Mouse (Mus musculus) megakaryocyte, embryonic 14.5 days (primary cell): ENCODE data around the gene 1700001O22Rik. TPM values are rescaled to one million over a fixed set of nuclear protein-coding genes. Genes with fewer than 3 reads are reported as not detected.

Experiments used
- H3K27me3 ChIP-seq: replicated peaks from 2 replicates; pipeline ENCODE3; 2012; ENCODE audit warnings: inconsistent platforms
- H3K36me3 ChIP-seq: replicated peaks from 2 replicates; pipeline ENCODE3; 2012; ENCODE audit warnings: low read length, inconsistent platforms, mixed read lengths
- H3K4me1 ChIP-seq: 2 replicates; pipeline ENCODE4 v1.6.1; 2012; ENCODE audit warnings: inconsistent platforms
- H3K4me3 ChIP-seq: replicated peaks from 2 replicates; pipeline ENCODE3; 2012; ENCODE audit warnings: moderate library complexity, mild to moderate bottlenecking, inconsistent platforms
- H3K9me3 ChIP-seq: 2 replicates; pipeline ENCODE4 v1.6.1; 2012; ENCODE audit warnings: inconsistent platforms
- FLI1 ChIP-seq: IDR thresholded peaks from 2 replicates; pipeline ENCODE4 v1.6.1; 2012; ENCODE audit warnings: low read length, inconsistent platforms, mixed read lengths
- GATA1 ChIP-seq: IDR thresholded peaks from 3 replicates; pipeline ENCODE4 v1.6.1; 2012; ENCODE audit warnings: mixed read lengths, low read length, inconsistent platforms, borderline replicate concordance
- polyA plus RNA-seq: library from polyadenylated mRNA; stranded (reverse); fragments of >175 nt; gene quantifications from 2 replicates; pipeline ENCODE4 v1.2.3, GENCODE M21; 2012; ENCODE audit warnings: low replicate concordance; ENCODE audit not compliant: insufficient read depth

Gene 1700001O22Rik
- polyA plus RNA-seq, 1 experiment, result not detected

DNA sequence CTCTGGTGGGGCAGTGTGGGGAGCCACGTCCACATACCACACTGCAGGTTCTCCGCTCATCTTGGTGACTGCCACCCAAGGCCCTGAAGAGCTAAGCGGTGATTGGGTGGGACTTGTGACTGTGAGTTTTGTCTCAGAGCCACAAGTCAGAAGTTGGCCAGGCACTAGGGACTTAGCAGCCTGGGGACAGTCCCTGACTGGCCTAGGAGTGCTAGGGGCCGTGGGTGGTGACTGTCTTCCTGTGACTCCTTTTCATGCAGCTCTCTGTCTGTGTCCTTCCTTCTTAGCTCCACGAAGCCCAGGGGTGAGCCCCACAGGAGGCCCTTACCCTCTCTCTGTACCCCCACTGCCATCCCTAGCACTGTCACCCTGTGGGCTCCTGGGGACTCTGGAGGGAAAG lies 16.4 kb upstream of the 1700001O22Rik start:
- Histone ChIP-seq H3K36me3 (peaks cover 96% of the 10 kb centered on the region), H3K4me1 (peaks cover 43% of the 10 kb centered on the region), H3K27me3 (no peaks in the 10 kb centered on the region), H3K4me3 (no peak overlapping the region), H3K9me3 (0 out of 2 replicates have a peak, but pooled peaks cover 3% of the 10 kb centered on the region)
- TF ChIP-seq FLI1, result no peak
- TF ChIP-seq GATA1, result no peak

DNA sequence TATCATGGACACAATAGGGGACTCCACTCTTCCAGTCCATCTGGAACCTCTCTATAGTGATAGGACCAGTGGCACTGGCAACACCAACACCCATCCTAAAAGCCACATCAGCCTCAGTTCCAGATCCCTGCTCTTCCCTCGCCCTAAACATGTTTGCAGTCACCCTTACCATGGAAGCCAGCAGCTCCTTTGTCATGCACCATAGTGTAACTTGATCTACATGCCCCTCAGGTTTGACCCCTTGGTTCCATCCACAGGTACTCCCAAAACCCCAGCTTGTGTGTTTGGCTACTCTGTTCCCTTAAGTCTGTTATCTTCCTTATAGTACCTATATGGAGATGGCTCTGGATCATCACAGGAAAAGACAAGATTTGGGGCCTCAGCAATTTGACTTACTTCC lies 12.9 kb upstream of the 1700001O22Rik start:
- Histone ChIP-seq H3K4me1 (peaks cover 35% of the 10 kb centered on the region), H3K27me3 (no peaks in the 10 kb centered on the region), H3K4me3 (no peak overlapping the region), H3K9me3 (0 out of 2 replicates have a peak, but pooled peaks cover 3% of the 10 kb centered on the region), H3K36me3 (peaks cover 94% of the 10 kb centered on the region)
- no peak for TF ChIP-seq FLI1

DNA sequence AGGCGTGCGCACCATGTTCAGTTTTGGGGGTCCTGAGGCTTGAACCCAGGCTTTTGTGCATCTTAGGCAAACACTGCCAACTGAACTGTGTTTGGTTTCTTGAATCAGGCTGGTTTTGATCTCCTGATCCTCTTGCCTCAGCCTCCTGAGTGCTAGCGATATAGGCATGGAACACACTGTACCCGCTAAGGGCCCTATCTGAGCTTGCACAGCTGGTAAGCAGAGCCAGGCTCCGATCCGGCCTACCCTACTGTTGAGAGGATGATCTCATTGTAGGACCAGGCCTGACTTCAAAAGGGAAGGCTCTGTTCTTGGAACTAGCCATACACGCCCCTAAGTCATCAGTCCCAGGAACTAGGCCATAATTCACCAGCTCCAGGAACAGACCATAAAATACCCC lies 7.1 kb upstream of the 1700001O22Rik start:
- H3K36me3 ChIP-seq, result peaks cover 49% of the 10 kb centered on the region
- H3K27me3 ChIP-seq, result no peaks in the 10 kb centered on the region
- TF ChIP-seq GATA1 (no peak), FLI1 (no peak)
- no peaks in the 10 kb centered on the region for H3K9me3 ChIP-seq
- H3K4me1 ChIP-seq, result peaks cover 45% of the 10 kb centered on the region
- peak overlapping the region; percentile 38 for H3K4me3 ChIP-seq

DNA sequence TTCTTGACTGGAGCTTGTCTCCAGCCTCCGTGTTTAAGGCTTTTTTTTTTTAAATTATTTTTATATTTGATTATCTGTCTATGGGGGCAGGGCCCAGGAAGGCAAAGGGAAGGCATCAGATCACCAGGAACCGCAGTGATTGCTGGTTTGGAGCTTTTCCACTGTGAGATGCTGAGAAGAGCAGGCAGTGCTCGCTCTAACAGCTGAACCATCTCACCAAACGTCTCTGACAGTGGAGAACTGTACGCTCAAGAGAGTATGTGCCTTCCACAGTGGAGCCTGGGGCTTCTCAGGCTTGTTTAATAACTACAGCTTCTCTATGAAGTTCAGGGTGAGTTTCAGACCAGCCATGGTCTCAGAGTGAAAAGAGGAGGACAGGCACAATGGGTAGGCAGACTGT lies 6.0 kb upstream of the 1700001O22Rik start:
- Histone ChIP-seq H3K4me1 (peaks cover 52% of the 10 kb centered on the region), H3K9me3 (no peaks in the 10 kb centered on the region), H3K4me3 (no peak overlapping the region), H3K36me3 (peaks cover 38% of the 10 kb centered on the region), H3K27me3 (peaks cover 1% of the 10 kb centered on the region)
- TF ChIP-seq FLI1 (no peak), GATA1 (no peak)

DNA sequence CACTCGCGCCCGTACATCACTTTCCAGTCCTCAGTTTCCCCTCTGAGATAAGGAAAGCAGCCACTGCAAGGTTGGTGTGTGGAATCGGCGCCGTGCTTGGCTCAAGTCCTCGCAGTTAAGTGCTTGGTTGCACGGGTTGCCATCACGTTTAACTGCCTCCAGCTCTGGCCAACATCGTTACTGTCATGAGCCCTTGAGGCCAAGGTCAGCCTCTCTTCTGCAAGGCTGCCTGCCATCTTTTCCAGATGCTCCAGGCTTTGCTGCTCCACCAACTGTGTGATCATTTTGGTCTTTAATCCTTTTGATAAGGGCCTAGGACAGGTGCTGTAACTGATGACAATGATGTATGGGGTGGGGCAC lies 4.8 kb upstream of the 1700001O22Rik start:
- H3K4me3 ChIP-seq, result peak overlapping the region; percentile 99
- no peak for TF ChIP-seq FLI1
- TF ChIP-seq GATA1, result no peak
- H3K36me3 ChIP-seq, result peaks cover 27% of the 10 kb centered on the region
- H3K27me3 ChIP-seq, result peaks cover 11% of the 10 kb centered on the region
- peaks cover 54% of the 10 kb centered on the region for H3K4me1 ChIP-seq
- H3K9me3 ChIP-seq, result no peaks in the 10 kb centered on the region

DNA sequence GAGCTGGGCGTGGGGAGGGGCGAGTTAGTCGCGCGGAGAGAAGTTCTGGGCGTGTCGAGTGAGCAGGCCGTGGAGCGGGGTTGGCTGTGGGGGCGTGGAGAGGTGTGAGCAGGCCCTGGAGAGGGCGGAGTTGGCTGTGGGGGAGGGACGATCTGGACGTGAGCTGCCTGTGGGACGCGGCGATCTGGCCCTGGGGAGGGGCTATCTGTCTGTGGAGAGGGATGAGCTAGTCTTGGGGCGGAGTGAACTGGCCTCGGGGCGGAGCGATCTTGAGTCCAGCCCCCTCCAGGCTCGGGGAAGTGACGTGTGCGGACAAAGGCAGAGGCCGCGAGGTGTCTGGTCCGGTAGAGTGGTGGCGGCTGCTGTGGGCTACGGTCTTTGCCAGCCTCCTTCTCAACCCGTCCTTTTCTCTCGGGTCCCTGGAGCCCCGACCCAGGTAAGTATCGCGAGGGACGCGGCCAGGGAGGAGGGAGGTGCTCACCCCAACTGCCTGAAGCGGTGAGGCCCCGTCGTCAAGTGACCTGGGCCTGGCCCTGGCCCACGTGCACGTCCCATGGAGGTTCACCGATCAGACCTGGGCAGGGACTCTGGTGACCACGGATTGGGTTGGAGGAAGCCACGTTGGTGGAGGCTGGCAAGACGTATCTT lies 4.3 kb upstream of the 1700001O22Rik start, which contains the start of gene Ntmt1:
Gene Ntmt1, plus strand, starts transcription at position 179 of the 648 bp plus-strand sequence.
- H3K9me3 ChIP-seq, result no peaks in the 10 kb centered on the region
- no peak for TF ChIP-seq GATA1
- no peak for TF ChIP-seq FLI1
- peaks cover 54% of the 10 kb centered on the region for H3K4me1 ChIP-seq
- H3K4me3 ChIP-seq, result peak within 1 kb of the TSS; percentile 99
- peaks cover 22% of the 10 kb centered on the region for H3K36me3 ChIP-seq
- peaks cover 16% of the 10 kb centered on the region for H3K27me3 ChIP-seq

DNA sequence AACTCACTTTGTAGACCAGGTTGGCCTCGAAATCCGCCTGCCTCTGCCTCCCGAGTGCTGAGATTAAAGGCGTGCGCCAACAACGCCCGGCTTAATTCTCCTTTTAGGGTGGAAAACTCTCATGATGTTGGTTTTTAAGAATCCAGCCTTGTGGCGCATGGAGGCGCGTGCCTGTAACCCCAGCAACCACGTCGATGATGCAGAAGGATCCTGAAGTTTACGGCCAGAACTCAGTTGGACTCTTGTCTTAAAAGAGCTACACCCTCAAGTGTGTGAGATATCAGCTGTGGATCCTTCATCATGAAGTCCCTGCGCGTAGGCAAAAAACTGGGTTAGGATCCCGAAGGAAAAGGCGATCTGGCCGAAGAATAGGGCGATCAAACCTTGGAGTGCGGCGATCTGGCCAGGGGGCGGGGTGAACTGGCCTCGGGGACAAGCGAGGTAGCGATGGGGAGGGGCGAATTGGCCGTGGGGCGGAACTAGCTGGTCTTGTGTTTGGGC lies 3.7 kb upstream of the 1700001O22Rik start:
- H3K36me3 ChIP-seq, result peaks cover 16% of the 10 kb centered on the region
- no peak for TF ChIP-seq FLI1
- no peak for TF ChIP-seq GATA1
- peaks cover 20% of the 10 kb centered on the region for H3K27me3 ChIP-seq
- no peaks in the 10 kb centered on the region for H3K9me3 ChIP-seq
- peak overlapping the region; percentile 99 for H3K4me3 ChIP-seq
- peaks cover 54% of the 10 kb centered on the region for H3K4me1 ChIP-seq

DNA sequence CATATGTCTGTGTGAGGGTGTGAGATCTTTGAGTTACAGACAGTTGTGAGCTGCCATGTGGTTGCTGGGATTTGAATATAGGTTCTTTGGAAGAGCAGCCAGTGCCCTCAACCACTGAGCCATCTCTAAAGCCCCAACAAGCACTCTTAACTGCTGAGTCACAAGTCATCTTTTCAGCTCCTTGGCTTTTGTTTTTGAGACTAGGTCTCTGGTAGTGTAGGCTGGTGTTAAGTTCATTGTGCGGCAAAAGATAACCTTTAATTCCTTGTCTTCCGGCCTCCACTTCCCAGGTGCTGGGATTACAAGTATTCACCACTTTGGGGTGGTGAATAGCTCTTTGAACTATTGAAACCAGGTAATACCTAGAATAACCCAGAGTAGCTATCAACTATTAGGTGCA lies 2.5 kb upstream of the 1700001O22Rik start:
- Histone ChIP-seq H3K9me3 (no peaks in the 10 kb centered on the region), H3K4me3 (no peak overlapping the region), H3K4me1 (peaks cover 60% of the 10 kb centered on the region), H3K27me3 (peaks cover 32% of the 10 kb centered on the region), H3K36me3 (peaks cover 6% of the 10 kb centered on the region)
- TF ChIP-seq GATA1 (no peak), FLI1 (no peak)

DNA sequence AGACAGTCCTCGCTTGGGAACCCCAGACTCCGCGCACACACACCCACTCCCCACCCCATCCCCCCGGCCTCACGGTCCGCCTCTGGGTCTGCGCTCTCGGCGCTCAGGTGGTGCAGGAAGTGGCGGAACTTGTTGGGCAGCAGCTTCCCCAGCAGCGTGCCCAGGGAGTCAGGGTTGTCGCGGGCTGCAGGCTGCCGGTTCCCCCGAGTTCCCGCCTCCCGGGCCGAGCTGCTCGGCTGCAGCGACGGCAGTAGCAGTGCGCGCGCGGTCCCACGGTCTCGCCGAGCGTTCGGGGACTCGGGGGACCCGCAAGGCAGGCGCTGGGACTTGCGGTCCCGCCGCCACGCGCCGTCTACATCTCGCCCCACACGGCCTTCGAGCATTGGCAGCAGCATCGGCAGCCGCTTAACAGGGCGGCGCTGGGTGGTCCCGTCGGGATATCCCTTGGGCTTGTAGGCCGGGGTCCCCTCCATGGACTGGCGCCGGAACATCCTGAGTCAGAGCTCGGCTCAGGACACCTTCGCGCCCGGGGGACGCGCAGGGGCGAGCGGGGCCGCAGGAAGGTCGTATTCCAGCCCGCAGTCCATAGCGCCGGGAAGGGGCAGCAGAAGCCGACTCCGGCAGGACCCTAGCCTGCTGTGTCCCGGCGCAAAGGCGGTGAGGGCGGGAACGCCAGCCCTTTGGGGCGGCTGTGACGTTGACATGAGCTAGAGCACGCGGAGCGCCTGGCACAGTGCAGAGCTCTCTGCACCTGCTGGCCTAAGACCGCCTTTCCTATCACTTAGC lies 2.2 kb downstream of the 1700001O22Rik start:
- TF ChIP-seq GATA1, result no peak
- TF ChIP-seq FLI1, result no peak
- Histone ChIP-seq H3K4me1 (peaks cover 38% of the 10 kb centered on the region), H3K27me3 (peaks cover 78% of the 10 kb centered on the region), H3K36me3 (no peaks in the 10 kb centered on the region), H3K9me3 (no peaks in the 10 kb centered on the region), H3K4me3 (peak overlapping the region; percentile 89)

DNA sequence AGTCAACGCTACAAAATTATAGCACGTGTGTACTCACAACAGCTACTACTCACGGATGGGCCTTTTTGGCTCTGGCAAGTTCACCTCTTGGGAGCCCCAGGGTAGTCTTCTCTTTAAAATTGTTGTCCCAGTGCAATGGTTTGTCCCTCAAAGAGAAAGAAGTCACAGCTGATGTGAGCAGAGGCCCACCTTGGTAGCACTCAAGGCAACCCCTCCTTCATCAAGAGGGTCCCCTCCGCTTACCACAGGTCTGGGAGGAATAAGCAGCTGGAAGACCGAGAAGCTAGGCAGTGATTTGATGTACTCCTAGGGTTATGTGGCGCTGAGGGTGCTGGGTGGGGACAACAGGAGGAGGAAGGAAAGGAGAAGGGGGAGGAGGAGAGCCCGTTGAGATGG lies 2.8 kb downstream of the 1700001O22Rik start:
- Histone ChIP-seq H3K4me3 (peak overlapping the region; percentile 89), H3K27me3 (peaks cover 78% of the 10 kb centered on the region), H3K4me1 (peaks cover 38% of the 10 kb centered on the region), H3K36me3 (no peaks in the 10 kb centered on the region), H3K9me3 (no peaks in the 10 kb centered on the region)
- TF ChIP-seq FLI1 (no peak), GATA1 (no peak)
